Mouse (Mus musculus) brain, adult 10 weeks (tissue): ENCODE results near the gene Nr1h4. TPM values are rescaled to one million over a fixed set of nuclear protein-coding genes. Genes with fewer than 3 reads are reported as not detected.

Experiments used
- polyA plus RNA-seq: library from polyadenylated mRNA; stranded (reverse); fragments of 350-450 nt; fragmentation: Illumina TruSeq; extraction: RNeasy Lipid Tissue Mini Kit (QIAGEN cat#74804); gene quantifications from one replicate; pipeline ENCODE4 v1.2.3, GENCODE M21; 2015; ENCODE audit warnings: low read depth, low replicate concordance

Gene Nr1h4
- not detected for polyA plus RNA-seq

GRCm38 (mm10) chr10:89532929-89533727 is at the start of gene Nr1h4:
Nr1h4 (minus strand) TSS chr10:89533585.

DNA sequence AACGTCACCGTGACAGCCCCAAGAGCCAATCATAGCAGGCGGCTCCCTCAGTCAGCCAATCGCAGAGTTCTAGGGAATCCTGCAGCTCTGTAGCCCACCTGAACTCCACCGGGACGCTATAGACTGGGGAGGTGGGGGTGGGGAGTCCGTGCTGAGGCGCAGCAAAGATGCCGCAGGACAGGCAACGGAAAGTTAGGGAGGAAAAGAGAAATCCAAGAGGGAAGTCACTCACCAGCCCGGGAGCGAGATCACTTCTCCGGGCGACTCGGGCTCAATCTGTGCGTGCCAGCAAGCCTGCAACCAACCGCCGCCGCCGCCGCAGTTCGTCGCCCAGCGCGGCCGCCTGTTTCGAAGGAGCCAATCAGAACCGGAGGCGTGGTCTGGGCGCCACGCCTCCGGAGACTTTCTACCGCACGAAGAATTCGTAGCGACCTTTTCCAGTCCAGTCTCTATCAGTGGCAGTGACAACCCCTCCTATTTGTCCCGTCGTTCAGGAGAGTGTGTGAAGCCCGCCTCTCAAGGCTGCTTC is 89.7 kb downstream of the Nr1h4 start, which contains the start of gene Gas2l3:
Gene Gas2l3 (minus strand): TSS at position 345 of the 529 bp plus-strand sequence.

Other genes with a start within 250 kb of the Nr1h4 start
- gene Ano4, start 188.8 kb downstream of the Nr1h4 start, polyA plus RNA-seq, result 13.1 TPM
- 2.1 TPM for gene Gas2l3, start 89.6 kb downstream of the Nr1h4 start, polyA plus RNA-seq
- gene Slc17a8, start 87.7 kb upstream of the Nr1h4 start, polyA plus RNA-seq, result 3.2 TPM
- 24.9 TPM for gene Scyl2, start 152.7 kb upstream of the Nr1h4 start, polyA plus RNA-seq
- 37.3 TPM for gene Actr6, start 198.7 kb upstream of the Nr1h4 start, polyA plus RNA-seq
- gene Uhrf1bp1l, start 211.4 kb upstream of the Nr1h4 start, polyA plus RNA-seq, result 42.1 TPM